Mouse (Mus musculus): ENCODE measurements at regions not wholly inside any gene's neighbourhood (a gene's known extent, or its start where the extent isn't known, plus 50 kb on each side); places are given as distances from the start of the nearest gene placed in this dataset.

GRCm38 (mm10) chr16:86768355-86768754, 585.6 kb upstream of the N6amt1 start:
- Histone ChIP-seq H3K4me3 (ENCODE audit: low read depth, low read length) (no peak overlapping the region), H3K4me1 (ENCODE audit: control insufficient read depth, insufficient read depth, low read length) (no peaks in the 10 kb centered on the region), H3K9ac (replicated peaks; ENCODE audit: low read depth, low read length) (no peak overlapping the region), H3K36me3 (ENCODE audit: control insufficient read depth, insufficient read depth, low read length) (no peaks in the 10 kb centered on the region), H3K27ac (ENCODE audit: low read length) (no peak overlapping the region), H3K9me3 (ENCODE audit: control insufficient read depth, low read depth, low read length) (no peaks in the 10 kb centered on the region), H3K4me2 (replicated peaks; ENCODE audit: low read depth, low read length) (no peak overlapping the region), H3K27me3 (ENCODE audit: control insufficient read depth, insufficient read depth, low read length) (no peaks in the 10 kb centered on the region)
- no peak for ATAC-seq (ENCODE audit: insufficient number of reproducible peaks, insufficient read depth, low FRiP score, low read depth)
- 68% methylated on average over 3 of the region's 3 CpGs for WGBS

GRCm38 (mm10) chr16:86765974-86766373, 588.0 kb upstream of the N6amt1 start:
- ATAC-seq (ENCODE audit: insufficient number of reproducible peaks, insufficient read depth, low FRiP score, low read depth): no peak
- Histone ChIP-seq H3K9ac (replicated peaks; ENCODE audit: low read depth, low read length) (no peak overlapping the region), H3K27me3 (ENCODE audit: control insufficient read depth, insufficient read depth, low read length) (no peaks in the 10 kb centered on the region), H3K9me3 (ENCODE audit: control insufficient read depth, low read depth, low read length) (no peaks in the 10 kb centered on the region), H3K4me1 (ENCODE audit: control insufficient read depth, insufficient read depth, low read length) (no peaks in the 10 kb centered on the region), H3K36me3 (ENCODE audit: control insufficient read depth, insufficient read depth, low read length) (no peaks in the 10 kb centered on the region), H3K4me2 (replicated peaks; ENCODE audit: low read depth, low read length) (no peak overlapping the region), H3K27ac (ENCODE audit: low read length) (no peak overlapping the region), H3K4me3 (ENCODE audit: low read depth, low read length) (no peak overlapping the region)
- 74% methylated on average over 8 of the region's 8 CpGs for whole genome bisulfite sequencing

- ATAC-seq (ENCODE audit: insufficient number of reproducible peaks, insufficient read depth, low FRiP score, low read depth): no peak
- H3K9me3 ChIP-seq (ENCODE audit: control insufficient read depth, low read depth, low read length): no peaks in the 10 kb centered on the region
- no peaks in the 10 kb centered on the region for H3K27me3 ChIP-seq (ENCODE audit: control insufficient read depth, insufficient read depth, low read length)
- H3K4me1 ChIP-seq (ENCODE audit: control insufficient read depth, insufficient read depth, low read length): no peaks in the 10 kb centered on the region
- H3K36me3 ChIP-seq (ENCODE audit: control insufficient read depth, insufficient read depth, low read length): no peaks in the 10 kb centered on the region
- H3K4me3 ChIP-seq (ENCODE audit: low read depth, low read length): no peak overlapping the region
- 58% methylated on average over 5 of the region's 5 CpGs for WGBS
- H3K9ac ChIP-seq (replicated peaks; ENCODE audit: low read depth, low read length): no peak overlapping the region
- H3K27ac ChIP-seq (ENCODE audit: low read length): no peak overlapping the region
- H3K4me2 ChIP-seq (replicated peaks; ENCODE audit: low read depth, low read length): no peak overlapping the region
Measured at GRCm38 (mm10) chr16:86741236-86741635, 612.7 kb upstream of the N6amt1 start.

GRCm38 (mm10) chr16:86718982-86719771, 634.8 kb upstream of the N6amt1 start:
- no peak overlapping the region for H3K9ac ChIP-seq (replicated peaks; ENCODE audit: low read depth, low read length)
- 27% methylated on average over 5 of the region's 5 CpGs for WGBS
- ATAC-seq (ENCODE audit: insufficient number of reproducible peaks, insufficient read depth, low FRiP score, low read depth): no peak
- H3K4me2 ChIP-seq (replicated peaks; ENCODE audit: low read depth, low read length): no peak overlapping the region
- H3K27ac ChIP-seq (ENCODE audit: low read length): no peak overlapping the region
- no peaks in the 10 kb centered on the region for H3K4me1 ChIP-seq (ENCODE audit: control insufficient read depth, insufficient read depth, low read length)
- H3K36me3 ChIP-seq (ENCODE audit: control insufficient read depth, insufficient read depth, low read length): no peaks in the 10 kb centered on the region
- H3K4me3 ChIP-seq (ENCODE audit: low read depth, low read length): no peak overlapping the region
- H3K27me3 ChIP-seq (ENCODE audit: control insufficient read depth, insufficient read depth, low read length): no peaks in the 10 kb centered on the region
- no peaks in the 10 kb centered on the region for H3K9me3 ChIP-seq (ENCODE audit: control insufficient read depth, low read depth, low read length)

- Histone ChIP-seq H3K9ac (replicated peaks; ENCODE audit: low read depth, low read length) (no peak overlapping the region), H3K4me3 (ENCODE audit: low read depth, low read length) (no peak overlapping the region), H3K4me2 (replicated peaks; ENCODE audit: low read depth, low read length) (no peak overlapping the region), H3K36me3 (ENCODE audit: control insufficient read depth, insufficient read depth, low read length) (no peaks in the 10 kb centered on the region), H3K4me1 (ENCODE audit: control insufficient read depth, insufficient read depth, low read length) (no peaks in the 10 kb centered on the region), H3K9me3 (ENCODE audit: control insufficient read depth, low read depth, low read length) (no peaks in the 10 kb centered on the region), H3K27ac (ENCODE audit: low read length) (no peak overlapping the region), H3K27me3 (ENCODE audit: control insufficient read depth, insufficient read depth, low read length) (no peaks in the 10 kb centered on the region)
- ATAC-seq (ENCODE audit: insufficient number of reproducible peaks, insufficient read depth, low FRiP score, low read depth): no peak
- WGBS: 27% methylated on average over 7 of the region's 7 CpGs
Measured at GRCm38 (mm10) chr16:86718353-86718752, 635.6 kb upstream of the N6amt1 start.

GRCm38 (mm10) chr16:86701700-86702099, 652.3 kb upstream of the N6amt1 start:
- H3K36me3 ChIP-seq (ENCODE audit: control insufficient read depth, insufficient read depth, low read length): no peaks in the 10 kb centered on the region
- WGBS: 49% methylated on average over 4 of the region's 4 CpGs

GRCm38 (mm10) chr16:86694497-86694896, 659.5 kb upstream of the N6amt1 start:
- H3K36me3 ChIP-seq (ENCODE audit: control insufficient read depth, insufficient read depth, low read length): no peaks in the 10 kb centered on the region
- H3K27me3 ChIP-seq (ENCODE audit: control insufficient read depth, insufficient read depth, low read length): no peaks in the 10 kb centered on the region
- 29% methylated on average over 3 of the region's 3 CpGs for WGBS
- H3K9ac ChIP-seq (replicated peaks; ENCODE audit: low read depth, low read length): no peak overlapping the region
- ATAC-seq (ENCODE audit: insufficient number of reproducible peaks, insufficient read depth, low FRiP score, low read depth): peak; percentile 92
- H3K9me3 ChIP-seq (ENCODE audit: control insufficient read depth, low read depth, low read length): no peaks in the 10 kb centered on the region
- H3K4me2 ChIP-seq (replicated peaks; ENCODE audit: low read depth, low read length): no peak overlapping the region
- H3K4me1 ChIP-seq (ENCODE audit: control insufficient read depth, insufficient read depth, low read length): no peaks in the 10 kb centered on the region
- no peak overlapping the region for H3K4me3 ChIP-seq (ENCODE audit: low read depth, low read length)
- H3K27ac ChIP-seq (ENCODE audit: low read length): no peak overlapping the region

More at GRCm38 (mm10) chr16:86701700-86702099, 652.3 kb upstream of the N6amt1 start:
- no peak for ATAC-seq (ENCODE audit: insufficient number of reproducible peaks, insufficient read depth, low FRiP score, low read depth)
- Histone ChIP-seq H3K27me3 (ENCODE audit: control insufficient read depth, insufficient read depth, low read length) (no peaks in the 10 kb centered on the region), H3K4me2 (replicated peaks; ENCODE audit: low read depth, low read length) (no peak overlapping the region), H3K27ac (ENCODE audit: low read length) (no peak overlapping the region), H3K4me1 (ENCODE audit: control insufficient read depth, insufficient read depth, low read length) (no peaks in the 10 kb centered on the region), H3K9ac (replicated peaks; ENCODE audit: low read depth, low read length) (no peak overlapping the region), H3K9me3 (ENCODE audit: control insufficient read depth, low read depth, low read length) (no peaks in the 10 kb centered on the region), H3K4me3 (ENCODE audit: low read depth, low read length) (no peak overlapping the region)

- Histone ChIP-seq H3K4me2 (replicated peaks; ENCODE audit: low read depth, low read length) (no peak overlapping the region), H3K27ac (ENCODE audit: low read length) (no peak overlapping the region), H3K9ac (replicated peaks; ENCODE audit: low read depth, low read length) (no peak overlapping the region), H3K9me3 (ENCODE audit: control insufficient read depth, low read depth, low read length) (no peaks in the 10 kb centered on the region), H3K4me3 (ENCODE audit: low read depth, low read length) (no peak overlapping the region), H3K36me3 (ENCODE audit: control insufficient read depth, insufficient read depth, low read length) (no peaks in the 10 kb centered on the region), H3K27me3 (ENCODE audit: control insufficient read depth, insufficient read depth, low read length) (no peaks in the 10 kb centered on the region), H3K4me1 (ENCODE audit: control insufficient read depth, insufficient read depth, low read length) (no peaks in the 10 kb centered on the region)
- WGBS: 56% methylated on average over 3 of the region's 3 CpGs
- no peak for ATAC-seq (ENCODE audit: insufficient number of reproducible peaks, insufficient read depth, low FRiP score, low read depth)
Measured at GRCm38 (mm10) chr16:86659154-86659553, 694.8 kb upstream of the N6amt1 start.

GRCm38 (mm10) chr16:86647316-86647715, 706.7 kb upstream of the N6amt1 start:
- H3K36me3 ChIP-seq (ENCODE audit: control insufficient read depth, insufficient read depth, low read length): no peaks in the 10 kb centered on the region
- H3K27me3 ChIP-seq (ENCODE audit: control insufficient read depth, insufficient read depth, low read length): no peaks in the 10 kb centered on the region
- 45% methylated on average over 5 of the region's 5 CpGs for WGBS
- H3K4me3 ChIP-seq (ENCODE audit: low read depth, low read length): no peak overlapping the region
- no peaks in the 10 kb centered on the region for H3K4me1 ChIP-seq (ENCODE audit: control insufficient read depth, insufficient read depth, low read length)
- no peak for ATAC-seq (ENCODE audit: insufficient number of reproducible peaks, insufficient read depth, low FRiP score, low read depth)
- H3K9ac ChIP-seq (replicated peaks; ENCODE audit: low read depth, low read length): no peak overlapping the region
- no peak overlapping the region for H3K4me2 ChIP-seq (replicated peaks; ENCODE audit: low read depth, low read length)
- no peak overlapping the region for H3K27ac ChIP-seq (ENCODE audit: low read length)
- H3K9me3 ChIP-seq (ENCODE audit: control insufficient read depth, low read depth, low read length): no peaks in the 10 kb centered on the region
